Mouse (Mus musculus) embryonic facial prominence, embryonic 12.5 days (tissue): ENCODE measurements around the gene Vmn1r7. TPM values are rescaled to one million over a fixed set of nuclear protein-coding genes. Genes with fewer than 3 reads are reported as not detected.
"Not testable (repeated sequence)": the region's sequence is repeated elsewhere in the genome, so short reads cannot be mapped to it uniquely, and the experiment has no call there.

Source experiments
- ATAC-seq: fragments of 200-750 bp; cut with Nextera tagmentation; 2 replicates; pipeline ENCODE4 v1.8.0; 2017; ENCODE audit not compliant: insufficient number of reproducible peaks, insufficient read depth, low FRiP score, low TSS enrichment
- H3K27ac ChIP-seq: fragments of 300-500 bp; sonication (generic); 2 replicates; pipeline ENCODE4 v1.5.1; 2016; ENCODE audit warnings: mild to moderate bottlenecking
- H3K27me3 ChIP-seq: fragments of 300-500 bp; sonication (generic); 2 replicates; pipeline ENCODE4 v1.6.1; 2016; ENCODE audit warnings: mild to moderate bottlenecking, moderate library complexity
- H3K36me3 ChIP-seq: fragments of 300-500 bp; sonication (generic); 2 replicates; pipeline ENCODE4 v1.6.1; 2016; ENCODE audit warnings: mild to moderate bottlenecking
- H3K4me1 ChIP-seq: fragments of 300-500 bp; sonication (generic); 2 replicates; pipeline ENCODE4 v1.6.1; 2016
- H3K4me2 ChIP-seq: fragments of 300-500 bp; sonication (generic); replicated peaks from 2 replicates; pipeline ENCODE4 v1.6.1; 2016; ENCODE audit warnings: mild to moderate bottlenecking, moderate library complexity
- H3K4me3 ChIP-seq: fragments of 300-500 bp; sonication (generic); 2 replicates; pipeline ENCODE4 v1.5.1; 2016; ENCODE audit warnings: mild to moderate bottlenecking
- H3K9ac ChIP-seq: fragments of 300-500 bp; sonication (generic); 2 replicates; pipeline ENCODE4 v1.6.1; 2016; ENCODE audit warnings: mild to moderate bottlenecking, moderate library complexity
- H3K9me3 ChIP-seq: fragments of 300-500 bp; sonication (generic); 2 replicates; pipeline ENCODE4 v1.6.1; 2016; ENCODE audit warnings: mild to moderate bottlenecking, moderate library complexity
- WGBS: fragments of 180-500 bp; shearing (Covaris S2); methylation state at CpG from one replicate; pipeline ENCODE4 v1.1.7; 2016; 5-methylcytosine and 5-hydroxymethylcytosine counted together
- polyA plus RNA-seq: library from polyadenylated mRNA; unstranded; fragments of >200 nt; fragmentation: Nextera tagmentation; extraction: Ambion mirVana; gene quantifications from 2 replicates; pipeline ENCODE4 v1.2.1, GENCODE M21; 2016

Gene Vmn1r7
- not detected in 2 replicates for polyA plus RNA-seq

- not testable (repeated sequence) for H3K9me3 ChIP-seq, ATAC-seq, H3K4me2 ChIP-seq, H3K36me3 ChIP-seq, H3K4me3 ChIP-seq, H3K9ac ChIP-seq, H3K27me3 ChIP-seq, H3K4me1 ChIP-seq, H3K27ac ChIP-seq
- 85% methylated on average over 2 of the region's 2 CpGs for WGBS
Measured at GRCm38 (mm10) chr6:57025224-57025623, at the start of gene Vmn1r7. Gene Vmn1r7, minus strand, starts transcription at chr6:57025324.

GRCm38 (mm10) chr6:57066487-57066886 is 41.4 kb upstream of the Vmn1r7 start, which contains the start of gene Vmn1r9:
Gene Vmn1r9, plus strand, starts transcription at chr6:57066787.
- H3K9ac ChIP-seq: no peak within 1 kb of the TSS
- H3K27me3 ChIP-seq: no peaks in the 10 kb centered on the region
- no peaks in the 10 kb centered on the region for H3K9me3 ChIP-seq
- 85% methylated on average over 2 of the region's 2 CpGs for WGBS
- H3K4me3 ChIP-seq: no peak within 1 kb of the TSS
- no peak within 1 kb of the TSS for H3K4me2 ChIP-seq
- H3K27ac ChIP-seq: no peak within 1 kb of the TSS
- H3K4me1 ChIP-seq: no peaks in the 10 kb centered on the region
- ATAC-seq: no peak
- no peaks in the 10 kb centered on the region for H3K36me3 ChIP-seq

DNA sequence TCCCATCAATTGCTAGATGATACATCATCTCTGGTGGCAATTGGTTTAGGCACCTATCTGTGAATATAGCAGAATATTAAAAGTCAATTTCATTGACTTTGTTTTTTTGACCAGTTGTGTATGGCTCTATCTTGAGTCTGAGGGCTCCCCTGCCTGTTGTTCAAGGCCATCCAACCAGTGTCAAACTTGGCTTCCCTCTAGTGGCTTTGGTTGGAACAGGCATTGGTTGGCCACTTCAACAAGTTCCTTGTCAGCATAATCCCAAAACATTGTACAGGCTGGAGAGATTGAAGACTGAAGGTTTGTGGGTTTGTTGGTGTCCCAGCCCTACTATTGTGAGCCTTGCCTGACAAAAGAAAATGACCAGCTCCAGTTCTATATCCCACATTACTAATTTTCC is 38.6 kb upstream of the Vmn1r7 start:
- no peaks in the 10 kb centered on the region for H3K9me3 ChIP-seq
- no peaks in the 10 kb centered on the region for H3K4me1 ChIP-seq
- no peak overlapping the region for H3K9ac ChIP-seq
- H3K4me3 ChIP-seq: no peak overlapping the region
- H3K27me3 ChIP-seq: no peaks in the 10 kb centered on the region
- H3K27ac ChIP-seq: no peak overlapping the region
- no peak for ATAC-seq
- H3K36me3 ChIP-seq: no peaks in the 10 kb centered on the region
- H3K4me2 ChIP-seq: no peak overlapping the region

DNA sequence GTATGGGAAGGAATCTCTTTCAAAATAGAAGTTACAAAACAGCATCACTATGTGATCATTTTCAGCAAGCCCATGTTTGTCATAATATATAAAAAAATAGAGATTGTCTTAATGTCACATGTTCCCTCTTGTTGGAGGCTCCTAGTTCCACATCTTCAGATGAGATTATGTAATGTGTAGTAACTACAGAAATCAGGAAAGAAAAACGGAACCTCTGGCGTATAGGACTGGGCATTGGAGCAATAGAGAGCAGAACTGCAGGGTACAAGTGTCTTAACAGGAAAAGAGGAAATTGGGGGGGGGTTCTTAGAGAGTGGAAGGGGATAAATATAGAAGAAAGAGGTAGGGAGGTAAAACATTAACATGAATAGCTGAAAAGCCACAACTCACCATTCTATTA is 9.6 kb upstream of the Vmn1r7 start:
- WGBS: 73% methylated on average over 2 of the region's 2 CpGs
- ATAC-seq: no peak
- no peaks in the 10 kb centered on the region for H3K27me3 ChIP-seq
- H3K4me3 ChIP-seq: no peak overlapping the region
- no peak overlapping the region for H3K27ac ChIP-seq
- H3K9me3 ChIP-seq: no peaks in the 10 kb centered on the region
- no peaks in the 10 kb centered on the region for H3K4me1 ChIP-seq
- no peaks in the 10 kb centered on the region for H3K36me3 ChIP-seq
- H3K4me2 ChIP-seq: no peak overlapping the region
- H3K9ac ChIP-seq: no peak overlapping the region

DNA sequence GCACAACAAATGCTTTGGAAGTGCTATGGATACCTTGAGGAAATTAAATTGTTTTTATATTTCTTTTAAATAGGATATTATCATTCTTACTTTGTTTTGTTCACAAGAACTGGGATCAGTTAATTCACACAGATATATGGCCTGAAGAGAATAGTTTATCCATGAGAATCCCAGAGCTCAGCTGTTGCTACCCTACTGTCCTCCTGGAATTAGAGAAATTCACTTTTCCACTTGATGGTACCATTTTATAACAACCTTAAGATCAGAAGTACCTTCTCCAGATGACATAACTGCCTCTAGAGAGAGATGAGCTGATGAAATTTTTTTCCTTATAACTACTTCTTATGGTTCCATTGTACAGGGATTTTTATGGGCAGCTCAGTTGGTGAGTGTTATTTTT is 6.9 kb upstream of the Vmn1r7 start, which contains the start of gene Vmn1r8:
Gene Vmn1r8, plus strand, starts transcription at position 301 of the 400 bp plus-strand sequence.
- no peak for ATAC-seq

DNA sequence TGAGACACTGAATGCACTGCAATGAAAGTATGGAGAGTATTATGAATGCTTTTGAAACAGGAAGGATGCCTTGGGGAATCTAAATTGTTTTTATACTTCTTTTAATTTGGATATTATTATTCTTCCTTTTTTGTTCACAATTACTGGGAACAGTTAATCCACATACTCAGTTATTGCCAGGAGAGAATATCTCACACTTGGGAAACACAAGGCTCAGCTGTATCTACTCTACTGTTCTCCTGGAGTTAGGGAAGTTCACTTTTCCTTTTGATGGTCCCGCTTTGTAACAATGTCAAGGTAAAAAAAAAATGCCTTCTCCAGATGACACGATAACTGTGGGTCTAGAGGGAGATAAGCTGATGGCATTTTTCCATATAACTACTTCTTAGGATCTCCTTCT is 28.2 kb downstream of the Vmn1r7 start, which contains the start of gene Vmn1r6:
Gene Vmn1r6, plus strand, starts transcription at position 301 of the 400 bp plus-strand sequence.
- Histone ChIP-seq H3K27me3 (no peaks in the 10 kb centered on the region), H3K36me3 (no peaks in the 10 kb centered on the region), H3K4me3 (no peak within 1 kb of the TSS), H3K4me2 (no peak within 1 kb of the TSS), H3K27ac (no peak within 1 kb of the TSS), H3K9ac (no peak within 1 kb of the TSS), H3K4me1 (no peaks in the 10 kb centered on the region), H3K9me3 (no peaks in the 10 kb centered on the region)
- 84% methylated on average over 2 of the region's 2 CpGs for WGBS
- ATAC-seq: no peak

More for the DNA sequence above, 6.9 kb upstream of the Vmn1r7 start, which contains the start of gene Vmn1r8:
- Histone ChIP-seq H3K4me3 (no peak within 1 kb of the TSS), H3K4me2 (no peak within 1 kb of the TSS), H3K36me3 (no peaks in the 10 kb centered on the region), H3K9ac (no peak within 1 kb of the TSS), H3K4me1 (no peaks in the 10 kb centered on the region), H3K27ac (no peak within 1 kb of the TSS), H3K9me3 (no peaks in the 10 kb centered on the region), H3K27me3 (no peaks in the 10 kb centered on the region)

Other genes with a start within 250 kb of the Vmn1r7 start
- 44.8 and 45.6 TPM in 2 replicates for gene Kbtbd2, start 227.5 kb downstream of the Vmn1r7 start, polyA plus RNA-seq
- 130 and 135 TPM in 2 replicates for gene Fkbp9, start 193.3 kb downstream of the Vmn1r7 start, polyA plus RNA-seq
- 64.5 and 69.2 TPM in 2 replicates for gene Nt5c3, start 101.4 kb downstream of the Vmn1r7 start, polyA plus RNA-seq
- gene Vmn1r4, start 101.3 kb downstream of the Vmn1r7 start, polyA plus RNA-seq: 0.28 and 0.46 TPM in 2 replicates
- gene Vmn1r5, start 55.1 kb downstream of the Vmn1r7 start, polyA plus RNA-seq: not detected in 2 replicates
- gene Vmn1r6, start 28.1 kb downstream of the Vmn1r7 start, polyA plus RNA-seq: not detected in 2 replicates
- gene Vmn1r8, start 7.0 kb upstream of the Vmn1r7 start, polyA plus RNA-seq: not detected in 2 replicates
- not detected in 2 replicates for gene Vmn1r9, start 41.5 kb upstream of the Vmn1r7 start, polyA plus RNA-seq
- gene Vmn1r10, start 84.1 kb upstream of the Vmn1r7 start, polyA plus RNA-seq: not detected in 2 replicates
- not detected in 2 replicates for gene Vmn1r11, start 108.1 kb upstream of the Vmn1r7 start, polyA plus RNA-seq
- gene Vmn1r12, start 131.6 kb upstream of the Vmn1r7 start, polyA plus RNA-seq: not detected in 2 replicates
- not detected in 2 replicates for gene Vmn1r13, start 178.0 kb upstream of the Vmn1r7 start, polyA plus RNA-seq
- not detected in 2 replicates for gene Vmn1r14, start 206.4 kb upstream of the Vmn1r7 start, polyA plus RNA-seq
- not detected in 2 replicates for gene Vmn1r15, start 232.6 kb upstream of the Vmn1r7 start, polyA plus RNA-seq